Mouse (Mus musculus): Measurements from ENCODE around the gene Fam120b. TPM values are rescaled to one million over a fixed set of nuclear protein-coding genes. Genes with fewer than 3 reads are reported as not detected.

Fam120b gene
- total and polyA plus RNA-seq, 2 experiments from 2014 or later = 35.8 to 40.6 TPM

DNA sequence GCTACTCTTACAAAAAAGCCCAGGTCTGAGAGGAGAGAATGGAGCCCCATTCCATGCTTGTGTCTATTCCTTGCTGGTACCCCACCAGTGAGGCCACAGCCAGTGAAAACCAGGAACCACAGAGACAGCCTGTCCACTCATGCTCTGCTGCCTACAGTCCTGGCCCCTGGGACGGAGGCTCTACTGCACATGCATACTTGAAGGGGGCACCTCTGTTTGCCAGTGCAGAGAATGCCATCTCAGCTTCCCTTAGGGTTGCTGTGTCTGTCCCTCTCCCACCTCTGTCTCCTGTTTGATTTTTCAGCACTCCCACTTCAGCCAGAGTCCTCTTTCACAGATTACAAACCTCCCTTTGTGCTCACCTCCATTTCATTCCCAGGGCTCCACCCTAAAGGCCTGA lies 14.9 kb downstream of the Fam120b start:
- TF ChIP-seq CTCF (IDR thresholded peaks at IDR 0.05) = no peak
- no peaks in the 10 kb centered on the region for H3K9me3 ChIP-seq (ENCODE audit: low read length)
- no peak overlapping the region for H3K9ac ChIP-seq (replicated peaks; ENCODE audit: low read length, poor library complexity, severe bottlenecking)
- DNase-seq (ENCODE audit: low spot score) (no peak), ATAC-seq (ENCODE audit: low FRiP score) (no peak)
- no peaks in the 10 kb centered on the region for H3K4me1 ChIP-seq (ENCODE audit: insufficient read depth, low read length)
- no peak overlapping the region for H3K4me2 ChIP-seq (ENCODE audit: low read depth, low read length, poor library complexity, severe bottlenecking)
- 92% methylated on average over 1 of the region's 1 CpGs for WGBS
- no peaks in the 10 kb centered on the region for H3K27me3 ChIP-seq (ENCODE audit: insufficient read depth, low read length)
- H3K27ac ChIP-seq (ENCODE audit: low read depth, low read length) = no peak overlapping the region
- peaks cover 79% of the 10 kb centered on the region for H3K36me3 ChIP-seq (ENCODE audit: insufficient read depth, low read length)
- H3K4me3 ChIP-seq (ENCODE audit: low read depth, low read length) = no peak overlapping the region

DNA sequence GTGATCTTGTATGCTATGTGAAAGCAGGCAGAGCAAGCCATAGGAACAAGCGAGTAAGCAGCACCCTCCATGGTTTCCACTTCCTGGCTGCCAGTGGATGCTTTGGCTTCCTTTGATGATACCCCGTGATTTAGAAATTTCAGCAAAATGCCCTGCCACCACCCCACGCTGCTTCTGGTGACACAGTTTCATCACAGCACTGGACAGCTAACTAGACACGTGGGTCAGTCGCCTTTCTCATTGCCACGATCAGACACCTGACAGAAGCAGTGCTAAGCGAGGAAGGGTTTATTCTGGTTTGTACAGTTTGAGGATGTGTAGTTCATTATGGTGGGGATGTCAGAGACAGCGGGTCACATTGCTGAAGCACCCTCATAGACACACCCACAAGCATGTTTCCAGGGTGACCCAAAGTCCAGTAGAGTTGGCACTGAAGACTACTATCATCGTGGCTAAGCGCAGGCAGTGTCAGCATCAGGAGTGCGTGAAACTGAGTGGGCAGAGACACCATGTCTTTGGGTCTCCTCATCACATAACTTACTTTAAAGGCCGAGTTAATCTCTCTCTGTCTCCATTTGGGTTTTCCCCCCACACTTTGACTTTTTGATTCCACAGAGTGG lies 20.7 kb downstream of the Fam120b start:
- H3K4me3 ChIP-seq (ENCODE audit: low read depth, low read length) = no peak overlapping the region
- H3K27me3 ChIP-seq (ENCODE audit: insufficient read depth, low read length) = no peaks in the 10 kb centered on the region
- WGBS = 95% methylated on average over 12 of the region's 12 CpGs
- DNase-seq (ENCODE audit: low spot score) (no peak), ATAC-seq (ENCODE audit: low FRiP score) (no peak)
- peaks cover 79% of the 10 kb centered on the region for H3K36me3 ChIP-seq (ENCODE audit: insufficient read depth, low read length)
- no peak overlapping the region for H3K9ac ChIP-seq (replicated peaks; ENCODE audit: low read length, poor library complexity, severe bottlenecking)
- H3K4me2 ChIP-seq (ENCODE audit: low read depth, low read length, poor library complexity, severe bottlenecking) = no peak overlapping the region
- no peaks in the 10 kb centered on the region for H3K9me3 ChIP-seq (ENCODE audit: low read length)
- no peak for TF ChIP-seq CTCF (IDR thresholded peaks at IDR 0.05)
- H3K4me1 ChIP-seq (ENCODE audit: insufficient read depth, low read length) = no peaks in the 10 kb centered on the region
- H3K27ac ChIP-seq (ENCODE audit: low read depth, low read length) = no peak overlapping the region

DNA sequence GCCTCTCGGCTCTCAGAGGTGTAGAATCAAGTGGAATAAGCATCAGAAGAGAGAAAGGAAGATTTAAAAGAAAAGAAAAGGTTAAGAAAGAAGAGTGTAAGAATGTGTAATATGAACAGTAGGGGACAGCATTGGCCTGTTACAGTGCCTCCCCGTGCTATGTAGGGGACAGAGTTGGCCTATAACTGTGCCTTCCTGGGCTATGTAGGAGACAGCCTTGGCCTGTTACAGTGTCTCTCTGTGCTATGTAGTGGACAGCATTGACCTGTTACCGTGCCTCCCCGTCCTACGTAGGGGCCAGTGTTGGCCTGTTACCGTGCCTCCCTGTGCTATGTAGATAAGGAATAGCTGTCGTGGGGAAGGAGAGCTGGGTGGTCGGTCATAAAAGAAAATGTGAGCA lies 23.5 kb downstream of the Fam120b start:
- Histone ChIP-seq H3K9me3 (ENCODE audit: low read length) (no peaks in the 10 kb centered on the region), H3K27me3 (ENCODE audit: insufficient read depth, low read length) (no peaks in the 10 kb centered on the region), H3K36me3 (ENCODE audit: insufficient read depth, low read length) (peaks cover 81% of the 10 kb centered on the region), H3K9ac (replicated peaks; ENCODE audit: low read length, poor library complexity, severe bottlenecking) (no peak overlapping the region), H3K4me1 (ENCODE audit: insufficient read depth, low read length) (no peaks in the 10 kb centered on the region), H3K4me3 (ENCODE audit: low read depth, low read length) (no peak overlapping the region), H3K27ac (ENCODE audit: low read depth, low read length) (no peak overlapping the region), H3K4me2 (ENCODE audit: low read depth, low read length, poor library complexity, severe bottlenecking) (no peak overlapping the region)
- TF ChIP-seq CTCF (IDR thresholded peaks at IDR 0.05) = peak; percentile 43
- DNase-seq (ENCODE audit: low spot score) (no peak), ATAC-seq (ENCODE audit: low FRiP score) (no peak)
- 89% methylated on average over 8 of the region's 8 CpGs for WGBS

DNA sequence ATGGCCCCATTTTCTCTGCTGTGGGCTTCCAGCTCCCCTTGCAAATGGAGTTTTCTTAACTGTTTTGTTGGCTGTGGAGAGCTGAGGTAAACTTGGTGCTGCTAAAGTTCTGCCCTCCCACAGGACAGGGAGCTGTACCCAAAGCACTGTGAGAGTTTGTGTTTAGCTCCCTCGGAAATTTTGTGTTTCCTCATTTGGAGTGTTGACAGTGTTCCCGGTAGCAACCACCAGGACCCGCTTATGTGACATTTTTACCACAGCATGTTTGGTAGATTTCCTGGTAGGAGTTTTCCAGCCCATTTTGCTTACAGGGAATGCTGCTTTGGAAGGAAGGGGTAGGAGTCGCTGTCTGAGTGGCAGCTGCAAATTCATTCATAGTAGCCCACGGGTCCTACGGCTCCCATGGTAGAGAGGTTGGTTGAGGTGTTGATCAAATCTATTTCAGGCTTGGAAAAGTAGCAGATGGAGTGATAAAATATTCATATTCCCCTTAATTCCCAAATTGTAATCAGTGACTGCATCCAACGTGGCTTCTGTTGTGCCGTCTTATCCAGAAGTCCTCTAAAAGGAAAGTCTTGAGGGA lies 24.1 kb downstream of the Fam120b start:
- Histone ChIP-seq H3K9me3 (ENCODE audit: low read length) (no peaks in the 10 kb centered on the region), H3K4me2 (ENCODE audit: low read depth, low read length, poor library complexity, severe bottlenecking) (no peak overlapping the region), H3K9ac (replicated peaks; ENCODE audit: low read length, poor library complexity, severe bottlenecking) (no peak overlapping the region), H3K36me3 (ENCODE audit: insufficient read depth, low read length) (peaks cover 81% of the 10 kb centered on the region), H3K27ac (ENCODE audit: low read depth, low read length) (no peak overlapping the region), H3K4me3 (ENCODE audit: low read depth, low read length) (no peak overlapping the region), H3K4me1 (ENCODE audit: insufficient read depth, low read length) (no peaks in the 10 kb centered on the region), H3K27me3 (ENCODE audit: insufficient read depth, low read length) (no peaks in the 10 kb centered on the region)
- ATAC-seq (ENCODE audit: low FRiP score) (no peak), DNase-seq (ENCODE audit: low spot score) (no peak)
- 80% methylated on average over 8 of the region's 8 CpGs for WGBS
- TF ChIP-seq CTCF (IDR thresholded peaks at IDR 0.05) = no peak

DNA sequence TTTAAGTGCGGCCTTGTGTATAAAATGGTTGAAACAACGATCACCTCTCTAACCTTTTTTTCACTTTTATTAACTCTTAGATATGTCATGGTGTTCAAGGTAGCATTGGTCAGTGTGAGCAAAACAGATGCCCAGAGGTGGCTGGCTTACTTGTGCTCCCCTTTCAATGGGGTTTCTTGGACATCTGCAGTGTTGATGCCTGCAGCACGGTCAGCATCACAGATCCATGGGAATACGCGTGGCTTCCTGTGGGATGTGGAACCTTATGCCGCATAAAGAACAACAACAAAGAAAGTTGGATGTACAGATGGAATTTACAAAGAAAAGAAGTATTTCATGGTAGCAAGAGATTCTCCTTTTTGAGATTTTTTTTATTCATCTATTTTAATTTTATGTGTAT lies 25.4 kb downstream of the Fam120b start:
- no peak for DNase-seq (ENCODE audit: low spot score)
- no peak overlapping the region for H3K4me3 ChIP-seq (ENCODE audit: low read depth, low read length)
- no peak overlapping the region for H3K4me2 ChIP-seq (ENCODE audit: low read depth, low read length, poor library complexity, severe bottlenecking)
- ATAC-seq (ENCODE audit: low FRiP score) = no peak
- peaks cover 89% of the 10 kb centered on the region for H3K36me3 ChIP-seq (ENCODE audit: insufficient read depth, low read length)
- TF ChIP-seq CTCF (IDR thresholded peaks at IDR 0.05) = no peak
- no peaks in the 10 kb centered on the region for H3K4me1 ChIP-seq (ENCODE audit: insufficient read depth, low read length)
- H3K27ac ChIP-seq (ENCODE audit: low read depth, low read length) = no peak overlapping the region
- no peaks in the 10 kb centered on the region for H3K27me3 ChIP-seq (ENCODE audit: insufficient read depth, low read length)
- no peaks in the 10 kb centered on the region for H3K9me3 ChIP-seq (ENCODE audit: low read length)
- 98% methylated on average over 6 of the region's 6 CpGs for WGBS
- no peak overlapping the region for H3K9ac ChIP-seq (replicated peaks; ENCODE audit: low read length, poor library complexity, severe bottlenecking)

DNA sequence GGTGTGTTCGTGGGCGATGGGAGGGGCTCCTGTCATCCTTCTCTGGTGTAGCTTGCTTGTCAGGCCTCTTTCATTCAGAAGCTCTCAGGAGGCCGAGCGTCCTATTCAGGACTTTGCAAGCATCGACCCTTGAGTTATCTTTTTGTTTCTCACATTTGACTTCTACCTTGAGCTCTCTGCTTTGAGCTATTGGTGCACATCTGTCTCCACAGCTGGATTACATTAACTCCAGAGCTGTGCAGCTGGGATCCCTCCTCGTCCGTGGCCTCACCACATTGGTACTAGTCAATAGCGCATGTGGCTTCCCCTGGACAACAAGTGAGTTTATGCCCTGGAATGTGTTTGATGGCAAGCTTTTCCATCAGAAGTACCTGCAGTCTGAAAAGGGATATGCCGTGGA lies 26.7 kb downstream of the Fam120b start:
- H3K9ac ChIP-seq (replicated peaks; ENCODE audit: low read length, poor library complexity, severe bottlenecking) = no peak overlapping the region
- WGBS = 91% methylated on average over 9 of the region's 9 CpGs
- H3K4me3 ChIP-seq (ENCODE audit: low read depth, low read length) = no peak overlapping the region
- no peak overlapping the region for H3K4me2 ChIP-seq (ENCODE audit: low read depth, low read length, poor library complexity, severe bottlenecking)
- H3K27ac ChIP-seq (ENCODE audit: low read depth, low read length) = no peak overlapping the region
- H3K36me3 ChIP-seq (ENCODE audit: insufficient read depth, low read length) = peaks cover 87% of the 10 kb centered on the region
- no peak for TF ChIP-seq CTCF (IDR thresholded peaks at IDR 0.05)
- H3K9me3 ChIP-seq (ENCODE audit: low read length) = no peaks in the 10 kb centered on the region
- DNase-seq (ENCODE audit: low spot score) = no peak
- no peak for ATAC-seq (ENCODE audit: low FRiP score)
- H3K4me1 ChIP-seq (ENCODE audit: insufficient read depth, low read length) = no peaks in the 10 kb centered on the region
- H3K27me3 ChIP-seq (ENCODE audit: insufficient read depth, low read length) = no peaks in the 10 kb centered on the region
